Comparison of ENCODE assay signal across 8 mouse cellular contexts in the genomic region with DNA sequence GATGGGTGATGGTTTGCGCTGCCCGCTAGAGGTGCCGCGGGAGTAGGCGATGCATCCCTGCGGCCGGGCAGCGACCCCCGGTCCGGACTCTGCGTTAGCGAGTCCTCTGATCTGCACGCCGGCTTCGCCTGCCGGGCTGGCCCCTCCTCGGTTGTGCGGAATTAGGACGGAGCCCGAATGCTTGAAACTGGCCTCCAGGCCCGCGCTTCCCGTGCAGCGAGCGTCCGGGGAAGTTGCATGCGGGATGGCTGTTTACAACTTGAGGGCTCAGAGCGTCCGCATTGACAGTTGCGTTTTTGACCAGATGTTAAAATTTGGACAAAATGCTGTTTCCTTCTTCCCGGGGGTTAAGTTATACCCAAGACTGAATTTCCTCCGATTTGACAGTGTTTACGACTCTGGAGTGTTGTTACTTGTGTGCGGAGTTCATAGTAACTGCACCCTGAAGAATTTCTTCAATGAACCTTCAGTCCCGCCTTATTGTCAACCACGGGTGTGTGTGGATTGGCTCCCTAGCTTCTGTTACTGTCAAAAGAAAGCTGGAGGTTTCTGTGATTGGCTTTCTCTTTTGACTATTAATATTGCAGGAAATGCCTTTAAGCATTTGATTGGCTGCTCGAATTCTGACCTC. TPM values are rescaled to one million over a fixed set of nuclear protein-coding genes. Genes with fewer than 3 reads are reported as not detected.
DNase-seq lines count a peak whose midpoint lies in the region; ATAC-seq and TF ChIP-seq lines count a peak whose summit lies in the region.

No protein-coding gene starts in this region.

- peak; percentile 84 for DNase-seq in NIH3T3 (ENCODE audit: low read depth)
- peak; percentile 78 for DNase-seq in cerebellum, adult 9-11 months
- DNase-seq in hindbrain, embryonic 10.5 days (ENCODE audit: low spot score), result peak; percentile 55
- DNase-seq in layer of hippocampus, postnatal 10 days (ENCODE audit: low spot score in 2 of 2), result peak; percentile 23 to 46
- peak; percentile 96 for DNase-seq in lung, postnatal 0 days (ENCODE audit: low spot score)
- peak; percentile 5 for DNase-seq in ovary, postnatal 10 days (ENCODE audit: low spot score)
- peak; percentile 90 for DNase-seq in thymus, postnatal 0 days (ENCODE audit: low spot score)

- no peak for TF ChIP-seq EP300 in lung, postnatal 0 days (IDR thresholded peaks at IDR 0.05)

- peaks cover 4% of the 10 kb centered on the region; the same call in 1 of the 2 replicates for H3K27me3 ChIP-seq in hindbrain, embryonic 10.5 days (ENCODE audit: insufficient read depth, poor library complexity, severe bottlenecking)
- H3K27me3 ChIP-seq in lung, postnatal 0 days (replicated peaks; ENCODE audit: insufficient read depth, low read length), result no peaks in the 10 kb centered on the region

- H3K9me3 ChIP-seq in hindbrain, embryonic 10.5 days, result no peaks in the 10 kb centered on the region
- no peaks in the 10 kb centered on the region for H3K9me3 ChIP-seq in lung, postnatal 0 days (ENCODE audit: low read length)

- H3K27ac ChIP-seq in hindbrain, embryonic 10.5 days, result peak overlapping the region; percentile 100
- H3K27ac ChIP-seq in lung, postnatal 0 days (ENCODE audit: low read length), result peak overlapping the region; percentile 98

- peak; percentile 77 for ATAC-seq in frontal cortex, adult (ENCODE audit: low TSS enrichment)
- peak; percentile 57 for ATAC-seq in lung, postnatal 0 days

- H3K4me2 ChIP-seq in lung, postnatal 0 days (replicated peaks; ENCODE audit: low read depth, low read length), result peak overlapping the region; percentile 94

- peak overlapping the region; percentile 55 for H3K9ac ChIP-seq in lung, postnatal 0 days (replicated peaks; ENCODE audit: low read depth)

- peaks cover 21% of the 10 kb centered on the region; the same call in 1 of the 2 replicates for H3K4me1 ChIP-seq in hindbrain, embryonic 10.5 days (replicated peaks)
- H3K4me1 ChIP-seq in lung, postnatal 0 days (ENCODE audit: insufficient read depth, low read depth, low read length), result no peaks in the 10 kb centered on the region

- H3K4me3 ChIP-seq in hindbrain, embryonic 10.5 days, result peak overlapping the region; percentile 90
- H3K4me3 ChIP-seq in lung, postnatal 0 days (ENCODE audit: low read depth, low read length), result peak overlapping the region; percentile 94

- H3K36me3 ChIP-seq in hindbrain, embryonic 10.5 days, result no peaks in the 10 kb centered on the region
- H3K36me3 ChIP-seq in lung, postnatal 0 days (ENCODE audit: insufficient read depth, low read length), result no peaks in the 10 kb centered on the region

- WGBS in hindbrain, embryonic 10.5 days, result under 1% methylated on average over 37 of the region's 37 CpGs
- under 1% methylated on average over 37 of the region's 37 CpGs for WGBS in lung, postnatal 0 days

- no peak for TF ChIP-seq CTCF in lung, postnatal 0 days (IDR thresholded peaks at IDR 0.05)

RNA-seq across cellular contexts. Expression of a gene that starts 1.3 kb away (rescaled TPM):
- 6.9 and 7.3 TPM in 2 replicates for polyA plus RNA-seq in hindbrain, embryonic 10.5 days (2016; fragmentation: Nextera tagmentation; extraction: Ambion mirVana)
- total RNA-seq in layer of hippocampus, postnatal 10 days (2021), result 10 to 100 TPM; 45.7 to 47.3 TPM
- polyA plus RNA-seq in lung, postnatal 0 days (2015; fragmentation: Nextera tagmentation; extraction: Ambion mirVana), result 4.9 and 5.8 TPM in 2 replicates
- polyA plus RNA-seq in thymus, postnatal 0 days (2015; fragmentation: Nextera tagmentation; extraction: Ambion mirVana), result 7.4 and 8.0 TPM in 2 replicates

Comparison
In these comparisons a context has a peak if more than half of its experiments do, and no peak if none do; other contexts are left out.
1. Peak in every context shown above with its lines: DNase-seq, ATAC-seq, H3K4me3 ChIP-seq and H3K27ac ChIP-seq.
2. DNase-seq: peak in every context shown above with its lines; median percentile 96 in lung, postnatal 0 days; 90 in thymus, postnatal 0 days; 84 in NIH3T3; 78 in cerebellum, adult 9-11 months; 55 in hindbrain, embryonic 10.5 days; 34 in layer of hippocampus, postnatal 10 days; 5 in ovary, postnatal 10 days.